Comparison of ENCODE assay signal across 22 mouse cellular contexts in the genomic region with DNA sequence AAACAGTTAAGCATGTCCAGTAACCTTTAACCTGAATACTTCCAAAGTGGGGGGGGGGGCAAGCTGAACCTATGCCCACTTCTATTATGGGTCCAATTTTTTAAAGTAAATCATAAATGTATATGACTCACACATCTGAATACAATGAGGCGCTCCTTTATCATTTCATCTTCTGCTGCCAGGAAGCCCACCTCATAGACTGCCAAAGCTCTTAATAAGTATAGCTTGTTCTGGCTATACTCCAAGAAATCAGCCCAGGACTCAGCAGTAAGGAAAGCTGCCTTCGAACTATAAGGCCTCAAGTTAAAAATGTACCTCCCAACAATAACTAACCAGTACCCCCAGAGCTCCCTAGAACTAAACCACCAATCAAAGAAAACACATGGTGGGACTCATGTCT. TPM values are rescaled to one million over a fixed set of nuclear protein-coding genes. Genes with fewer than 3 reads are reported as not detected.
DNase-seq lines count a peak whose midpoint lies in the region; ATAC-seq and TF ChIP-seq lines count a peak whose summit lies in the region.
"Had no signal": no experiment of that assay in that cellular context is flagged by ENCODE, and none has a peak within 500 bp of the region (broad histone marks: within the 10 kb centered on the region; RNA-seq: fewer than 3 reads in every experiment).

No protein-coding gene starts in this region.

- no peak overlapping the region for H3K4me2 ChIP-seq in heart, embryonic 13.5 days
- no peak overlapping the region for H3K4me2 ChIP-seq in limb, embryonic 14.5 days (replicated peaks; ENCODE audit: low read depth, low read length, severe bottlenecking)
- H3K4me2 ChIP-seq in lung, postnatal 0 days (replicated peaks; ENCODE audit: low read depth, low read length), result no peak overlapping the region
- H3K4me2 ChIP-seq in liver, postnatal 0 days (ENCODE audit: low read depth, low read length), result no peak overlapping the region
- H3K4me2 ChIP-seq: heart, embryonic 11.5 days; hindbrain, embryonic 15.5 days; liver, embryonic 15.5 days; neural tube, embryonic 13.5 days had no signal

- DNase-seq in heart, adult 8-10 months (ENCODE audit: low spot score), result no peak
- peak; percentile 55 for DNase-seq in limb, embryonic 14.5 days (ENCODE audit: low spot score)
- no peak for DNase-seq in limb, embryonic 10.5 days (ENCODE audit: low spot score)
- DNase-seq in lung, postnatal 0 days (ENCODE audit: low spot score), result peak; percentile 53
- DNase-seq in lung, adult 2 months, result no peak
- DNase-seq in liver, postnatal 0 days, result no peak
- no peak for DNase-seq in right cerebral cortex, postnatal 4 days
- DNase-seq: adrenal gland, postnatal 14 days; cerebellum, adult 9-10 months; kidney, adult 2 months; retina, postnatal 1 day; right cerebral cortex, postnatal 25 days; thymus, postnatal 14 days had no signal

- H3K4me3 ChIP-seq in heart, embryonic 13.5 days, result no peak overlapping the region
- no peak overlapping the region for H3K4me3 ChIP-seq in limb, embryonic 14.5 days (replicated peaks; ENCODE audit: low read length)
- H3K4me3 ChIP-seq in limb, embryonic 10.5 days, result no peak overlapping the region
- no peak overlapping the region for H3K4me3 ChIP-seq in lung, postnatal 0 days (ENCODE audit: low read depth, low read length)
- no peak overlapping the region for H3K4me3 ChIP-seq in lung, adult 2 months (replicated peaks; ENCODE audit: extremely low read depth, low read depth, low read length)
- no peak overlapping the region for H3K4me3 ChIP-seq in liver, postnatal 0 days (ENCODE audit: low read depth, low read length)
- H3K4me3 ChIP-seq: forebrain, embryonic 10.5 days; hindbrain, embryonic 15.5 days; liver, embryonic 15.5 days; midbrain, embryonic 10.5 days; myocyte; neural tube, embryonic 13.5 days had no signal

- H3K4me1 ChIP-seq in heart, embryonic 13.5 days, result peaks cover 34% of the 10 kb centered on the region
- H3K4me1 ChIP-seq in limb, embryonic 14.5 days (ENCODE audit: control insufficient read depth, insufficient read depth, low read length), result 0 out of 2 replicates have a peak, but pooled peaks cover 2% of the 10 kb centered on the region
- H3K4me1 ChIP-seq in limb, embryonic 10.5 days, result no peaks in the 10 kb centered on the region
- peaks cover 7% of the 10 kb centered on the region; the same call in 1 of the 2 replicates for H3K4me1 ChIP-seq in lung, postnatal 0 days (ENCODE audit: insufficient read depth, low read depth, low read length)
- H3K4me1 ChIP-seq in lung, adult 2 months (ENCODE audit: control insufficient read depth, insufficient read depth, low read length), result peaks cover 56% of the 10 kb centered on the region
- peaks cover 48% of the 10 kb centered on the region for H3K4me1 ChIP-seq in liver, postnatal 0 days (ENCODE audit: insufficient read depth)
- H3K4me1 ChIP-seq: hindbrain, embryonic 15.5 days; midbrain, embryonic 10.5 days; neural tube, embryonic 13.5 days had no signal

- no peak for TF ChIP-seq CTCF in lung, postnatal 0 days (IDR thresholded peaks at IDR 0.05)
- TF ChIP-seq CTCF in lung, adult 2 months (IDR thresholded peaks at IDR 0.05; ENCODE audit: insufficient read depth, low read length), result no peak
- no peak for TF ChIP-seq CTCF in liver, postnatal 0 days (IDR thresholded peaks at IDR 0.05; ENCODE audit: low read depth)

- TF ChIP-seq POLR2A in limb, embryonic 14.5 days (IDR thresholded peaks at IDR 0.05; ENCODE audit: borderline replicate concordance, extremely low read depth, insufficient read depth, insufficient read length), result no peak
- no peak for TF ChIP-seq POLR2A in lung, adult 2 months (IDR thresholded peaks at IDR 0.05; ENCODE audit: borderline replicate concordance, extremely low read depth, low read depth, low read length)

- no peak for TF ChIP-seq EP300 in lung, postnatal 0 days (IDR thresholded peaks at IDR 0.05)
- TF ChIP-seq EP300 in liver, postnatal 0 days (IDR thresholded peaks at IDR 0.05; ENCODE audit: low read depth), result no peak

- 47% methylated on average over 2 of the region's 2 CpGs for WGBS in heart, embryonic 13.5 days
- 44% methylated on average over 2 of the region's 2 CpGs for WGBS in limb, embryonic 14.5 days
- WGBS in limb, embryonic 10.5 days, result 97% methylated on average over 2 of the region's 2 CpGs
- 39% methylated on average over 2 of the region's 2 CpGs for WGBS in lung, postnatal 0 days
- WGBS in lung, adult 2 months, result 42% methylated on average over 2 of the region's 2 CpGs
- WGBS in liver, postnatal 0 days (ENCODE audit: insufficient replicate concordance), result 66% methylated on average over 2 of the region's 2 CpGs

- H3K9ac ChIP-seq in heart, embryonic 13.5 days, result no peak overlapping the region
- H3K9ac ChIP-seq in limb, embryonic 14.5 days (ENCODE audit: low read depth, low read length, severe bottlenecking), result no peak overlapping the region
- H3K9ac ChIP-seq in lung, postnatal 0 days (replicated peaks; ENCODE audit: low read depth), result no peak overlapping the region
- H3K9ac ChIP-seq in liver, postnatal 0 days (replicated peaks), result no peak overlapping the region
- H3K9ac ChIP-seq: hindbrain, embryonic 15.5 days; liver, embryonic 15.5 days; neural tube, embryonic 13.5 days had no signal

- no peaks in the 10 kb centered on the region for H3K36me3 ChIP-seq in heart, embryonic 13.5 days
- H3K36me3 ChIP-seq in limb, embryonic 14.5 days (ENCODE audit: control insufficient read depth, insufficient read depth, low read length), result no peaks in the 10 kb centered on the region
- H3K36me3 ChIP-seq in limb, embryonic 10.5 days, result no peaks in the 10 kb centered on the region
- H3K36me3 ChIP-seq in lung, postnatal 0 days (ENCODE audit: insufficient read depth, low read length), result no peaks in the 10 kb centered on the region
- no peaks in the 10 kb centered on the region for H3K36me3 ChIP-seq in liver, postnatal 0 days (replicated peaks; ENCODE audit: insufficient read depth, low read length)
- H3K36me3 ChIP-seq: forebrain, embryonic 10.5 days; hindbrain, embryonic 15.5 days; midbrain, embryonic 10.5 days; neural tube, embryonic 13.5 days had no signal

- H3K9me3 ChIP-seq in heart, embryonic 13.5 days, result no peaks in the 10 kb centered on the region
- no peaks in the 10 kb centered on the region for H3K9me3 ChIP-seq in limb, embryonic 14.5 days (ENCODE audit: control insufficient read depth, low read length)
- H3K9me3 ChIP-seq in limb, embryonic 10.5 days (replicated peaks), result no peaks in the 10 kb centered on the region
- no peaks in the 10 kb centered on the region for H3K9me3 ChIP-seq in lung, postnatal 0 days (ENCODE audit: low read length)
- H3K9me3 ChIP-seq in liver, postnatal 0 days (ENCODE audit: low read length), result no peaks in the 10 kb centered on the region
- H3K9me3 ChIP-seq: forebrain, embryonic 10.5 days; hindbrain, embryonic 15.5 days; liver, embryonic 15.5 days; midbrain, embryonic 10.5 days; neural tube, embryonic 13.5 days had no signal

- 0 out of 2 replicates have a peak overlapping the region, but pooled peaks have one; percentile 20 for H3K27ac ChIP-seq in heart, embryonic 13.5 days (replicated peaks)
- no peak overlapping the region for H3K27ac ChIP-seq in limb, embryonic 14.5 days (replicated peaks; ENCODE audit: low read depth, low read length)
- no peak overlapping the region for H3K27ac ChIP-seq in limb, embryonic 10.5 days
- H3K27ac ChIP-seq in lung, postnatal 0 days (ENCODE audit: low read length), result no peak overlapping the region
- H3K27ac ChIP-seq in liver, postnatal 0 days (ENCODE audit: low read depth), result peak overlapping the region; percentile 37; the same call in 1 of the 2 replicates
- H3K27ac ChIP-seq: forebrain, embryonic 10.5 days; hindbrain, embryonic 15.5 days; midbrain, embryonic 10.5 days; neural tube, embryonic 13.5 days had no signal

- ATAC-seq in heart, embryonic 13.5 days (ENCODE audit: extremely low read depth, insufficient number of reproducible peaks, low FRiP score, low TSS enrichment), result no peak
- no peak for ATAC-seq in limb, embryonic 14.5 days (ENCODE audit: low FRiP score, low read depth)
- peak; percentile 56; the same call in 1 of the 2 replicates for ATAC-seq in lung, postnatal 0 days
- no peak for ATAC-seq in liver, postnatal 0 days
- ATAC-seq: midbrain, embryonic 16.5 days had no signal

- H3K27me3 ChIP-seq in heart, embryonic 13.5 days (replicated peaks), result no peaks in the 10 kb centered on the region
- H3K27me3 ChIP-seq in limb, embryonic 14.5 days (ENCODE audit: control insufficient read depth, insufficient read depth, low read length), result no peaks in the 10 kb centered on the region
- H3K27me3 ChIP-seq in limb, embryonic 10.5 days (ENCODE audit: low read depth, poor library complexity, severe bottlenecking), result no peaks in the 10 kb centered on the region
- no peaks in the 10 kb centered on the region for H3K27me3 ChIP-seq in lung, postnatal 0 days (replicated peaks; ENCODE audit: insufficient read depth, low read length)
- H3K27me3 ChIP-seq in liver, postnatal 0 days (ENCODE audit: insufficient read depth, low read length), result no peaks in the 10 kb centered on the region
- H3K27me3 ChIP-seq: hindbrain, embryonic 15.5 days; liver, embryonic 15.5 days; neural tube, embryonic 13.5 days had no signal

RNA-seq across cellular contexts. Expression of gene Jak1, which starts 44.1 kb away (rescaled TPM):
- polyA plus RNA-seq in heart, embryonic 13.5 days (2015; fragmentation: Nextera tagmentation; extraction: Ambion mirVana), result 51.5 and 53.6 TPM in 2 replicates
- total RNA-seq in heart, adult 8-10 months (2022), result 100 to 1,000 TPM in 1 of 4 experiments, 10 to 100 TPM in 3; 80.9 to 106 (median 90.0) TPM
- 50.0 and 59.7 TPM in 2 replicates for polyA plus RNA-seq in limb, embryonic 14.5 days (2012; rRNA removed)
- polyA plus RNA-seq in limb, embryonic 14.5 days (2014; fragmentation: Nextera tagmentation; extraction: Ambion mirVana), result 105 and 111 TPM in 2 replicates
- polyA plus RNA-seq in limb, embryonic 10.5 days (2016; fragmentation: Nextera tagmentation; extraction: Ambion mirVana), result 47.7 and 53.9 TPM in 2 replicates
- polyA plus RNA-seq in lung, postnatal 0 days (2015; fragmentation: Nextera tagmentation; extraction: Ambion mirVana), result 80.0 and 86.3 TPM in 2 replicates
- 45.2 and 55.1 TPM in 2 replicates for polyA plus RNA-seq in lung, adult 2 months (2012; rRNA removed)
- 33.9 and 51.2 TPM in 2 replicates for polyA plus RNA-seq in liver, postnatal 0 days (2015; fragmentation: Nextera tagmentation; extraction: Ambion mirVana)

Comparison
In these comparisons a context has a peak if more than half of its experiments do, and no peak if none do; other contexts are left out.
1. DNase-seq: peak in limb, embryonic 14.5 days (single experiment) and lung, postnatal 0 days (single experiment); none in heart, adult 8-10 months (single experiment), limb, embryonic 10.5 days (single experiment), lung, adult 2 months (single experiment), liver, postnatal 0 days (single experiment) and right cerebral cortex, postnatal 4 days (single experiment).
2. H3K27ac ChIP-seq: peak in heart, embryonic 13.5 days (single experiment) and liver, postnatal 0 days (single experiment); none in limb, embryonic 14.5 days (single experiment), limb, embryonic 10.5 days (single experiment) and lung, postnatal 0 days (single experiment).